Mouse (Mus musculus) kidney, postnatal 0 days (tissue): Measurements from ENCODE around the gene Gmeb2. TPM values are rescaled to one million over a fixed set of nuclear protein-coding genes. Genes with fewer than 3 reads are reported as not detected.

Experiments
- ATAC-seq: fragments of 200-750 bp; cut with Nextera tagmentation; replicated peaks from 2 replicates; pipeline ENCODE4 v1.8.0; 2017; ENCODE audit warnings: low read depth, moderate number of reproducible peaks, moderate TSS enrichment, moderate library complexity; ENCODE audit not compliant: low FRiP score
- DNase-seq: peaks from one replicate; pipeline ENCODE4 v3.0.0-alpha.2; 2016; ENCODE audit warnings: low spot score
- H3K27ac ChIP-seq: fragments of 300-500 bp; sonication (generic); 2 replicates; pipeline ENCODE4 v1.5.1; 2014; ENCODE audit warnings: mild to moderate bottlenecking
- H3K27me3 ChIP-seq: fragments of 300-500 bp; sonication (generic); 2 replicates; pipeline ENCODE4 v1.6.1; 2014; ENCODE audit warnings: low read length, mixed read lengths; ENCODE audit not compliant: insufficient read depth
- H3K36me3 ChIP-seq: fragments of 300-500 bp; sonication (generic); 2 replicates; pipeline ENCODE4 v1.6.1; 2014; ENCODE audit warnings: low read length, mixed read lengths; ENCODE audit not compliant: insufficient read depth
- H3K4me1 ChIP-seq: fragments of 300-500 bp; sonication (generic); replicated peaks from 2 replicates; pipeline ENCODE4 v1.6.1; 2014; ENCODE audit warnings: antibody characterized with exemption, low read length, mixed read lengths; ENCODE audit not compliant: insufficient read depth
- H3K4me2 ChIP-seq: fragments of 300-500 bp; sonication (generic); 2 replicates; pipeline ENCODE4 v1.6.1; 2014; ENCODE audit warnings: mild to moderate bottlenecking, low read length, moderate library complexity, mixed read lengths
- H3K4me3 ChIP-seq: fragments of 300-500 bp; sonication (generic); replicated peaks from 2 replicates; pipeline ENCODE4 v1.5.1; 2014; ENCODE audit warnings: low read depth, low read length
- H3K9ac ChIP-seq: fragments of 300-500 bp; sonication (generic); 2 replicates; pipeline ENCODE4 v1.6.1; 2014; ENCODE audit warnings: low read depth, low read length
- H3K9me3 ChIP-seq: fragments of 300-500 bp; sonication (generic); replicated peaks from 2 replicates; pipeline ENCODE4 v1.6.1; 2016; ENCODE audit warnings: low read length, inconsistent platforms, mixed read lengths
- CTCF ChIP-seq: IDR thresholded peaks from 2 replicates; pipeline ENCODE4 v1.5.1; 2016; ENCODE audit warnings: antibody characterized with exemption, low read depth, mild to moderate bottlenecking, moderate library complexity
- WGBS: fragments of 180-500 bp; shearing (Covaris S2); extraction: QIAGEN DNeasy Blood & Tissue Kit; methylation state at CpG from one replicate; pipeline ENCODE4 v1.1.7; 2014; 5-methylcytosine and 5-hydroxymethylcytosine counted together
- polyA plus RNA-seq: library from polyadenylated mRNA; unstranded; fragments of >200 nt; fragmentation: Nextera tagmentation; extraction: Ambion mirVana; gene quantifications from 2 replicates; pipeline ENCODE4 v1.2.1, GENCODE M21; 2015

The Gmeb2 gene
- polyA plus RNA-seq, 1 experiment from 2014 or later = 8.1 TPM

GRCm38 (mm10) chr2:181242314-181242665 is 45.5 kb downstream of the Gmeb2 start:
- peak overlapping the region; percentile 31; the same call in 1 of the 2 replicates for H3K27ac ChIP-seq
- no peak for TF ChIP-seq CTCF
- peak overlapping the region; percentile 67 for H3K9ac ChIP-seq
- H3K27me3 ChIP-seq = no peaks in the 10 kb centered on the region
- H3K4me2 ChIP-seq = peak overlapping the region; percentile 77
- H3K4me1 ChIP-seq = peaks cover 18% of the 10 kb centered on the region
- H3K36me3 ChIP-seq = 0 out of 2 replicates have a peak, but pooled peaks cover 3% of the 10 kb centered on the region
- ATAC-seq (no peak), DNase-seq (peak; percentile 6)
- peak overlapping the region; percentile 54 for H3K4me3 ChIP-seq
- WGBS = 57% methylated on average over 3 of the region's 3 CpGs
- H3K9me3 ChIP-seq = no peaks in the 10 kb centered on the region

- 5% methylated on average over 16 of the region's 16 CpGs for WGBS
- Histone ChIP-seq H3K4me1 (peaks cover 18% of the 10 kb centered on the region), H3K27me3 (no peaks in the 10 kb centered on the region), H3K36me3 (0 out of 2 replicates have a peak, but pooled peaks cover 4% of the 10 kb centered on the region), H3K9me3 (no peaks in the 10 kb centered on the region), H3K4me3 (peak within 1 kb of the TSS; percentile 54), H3K9ac (peak within 1 kb of the TSS; percentile 67), H3K4me2 (peak within 1 kb of the TSS; percentile 77), H3K27ac (peak within 1 kb of the TSS; percentile 31; the same call in 1 of the 2 replicates)
- ATAC-seq = peak; percentile 64
- no peak for TF ChIP-seq CTCF
- DNase-seq = peak; percentile 51
Observed at GRCm38 (mm10) chr2:181241602-181242313, 46.1 kb downstream of the Gmeb2 start, which contains the start of gene Helz2. Gene Helz2 (minus strand): TSS chr2:181242027.

GRCm38 (mm10) chr2:181240806-181241440 is 46.9 kb downstream of the Gmeb2 start:
- no peaks in the 10 kb centered on the region for H3K27me3 ChIP-seq
- WGBS = 94% methylated on average over 13 of the region's 13 CpGs
- no peaks in the 10 kb centered on the region for H3K9me3 ChIP-seq
- no peak for TF ChIP-seq CTCF
- DNase-seq (no peak), ATAC-seq (no peak)
- H3K27ac ChIP-seq = no peak overlapping the region
- H3K36me3 ChIP-seq = peaks cover 12% of the 10 kb centered on the region; the same call in 1 of the 2 replicates
- H3K4me2 ChIP-seq = peak overlapping the region; percentile 77
- peaks cover 18% of the 10 kb centered on the region for H3K4me1 ChIP-seq
- H3K4me3 ChIP-seq = peak overlapping the region; percentile 54
- H3K9ac ChIP-seq = peak overlapping the region; percentile 67; the same call in 1 of the 2 replicates

GRCm38 (mm10) chr2:181239261-181239660 is 48.6 kb downstream of the Gmeb2 start:
- WGBS = 90% methylated on average over 9 of the region's 9 CpGs
- no peaks in the 10 kb centered on the region for H3K9me3 ChIP-seq
- DNase-seq = no peak
- TF ChIP-seq CTCF = no peak
- H3K4me2 ChIP-seq = peak overlapping the region; percentile 30
- no peak overlapping the region for H3K4me3 ChIP-seq
- H3K36me3 ChIP-seq = peaks cover 13% of the 10 kb centered on the region; the same call in 1 of the 2 replicates
- H3K4me1 ChIP-seq = peaks cover 17% of the 10 kb centered on the region
- no peak for ATAC-seq
- H3K27ac ChIP-seq = no peak overlapping the region
- H3K27me3 ChIP-seq = no peaks in the 10 kb centered on the region
- H3K9ac ChIP-seq = no peak overlapping the region

GRCm38 (mm10) chr2:181238861-181239260 is 49.0 kb downstream of the Gmeb2 start:
- 60% methylated on average over 2 of the region's 2 CpGs for WGBS
- TF ChIP-seq CTCF = no peak
- no peaks in the 10 kb centered on the region for H3K27me3 ChIP-seq
- peaks cover 13% of the 10 kb centered on the region; the same call in 1 of the 2 replicates for H3K36me3 ChIP-seq
- no peak overlapping the region for H3K4me3 ChIP-seq
- no peak overlapping the region for H3K27ac ChIP-seq
- no peaks in the 10 kb centered on the region for H3K9me3 ChIP-seq
- no peak for DNase-seq
- H3K4me1 ChIP-seq = peaks cover 14% of the 10 kb centered on the region
- H3K9ac ChIP-seq = no peak overlapping the region
- peak overlapping the region; percentile 30; the same call in 1 of the 2 replicates for H3K4me2 ChIP-seq
- ATAC-seq = no peak

- TF ChIP-seq CTCF = no peak
- H3K4me1 ChIP-seq = peaks cover 14% of the 10 kb centered on the region
- 59% methylated on average over 10 of the region's 10 CpGs for WGBS
- no peak for ATAC-seq
- peaks cover 13% of the 10 kb centered on the region; the same call in 1 of the 2 replicates for H3K36me3 ChIP-seq
- no peaks in the 10 kb centered on the region for H3K9me3 ChIP-seq
- no peak overlapping the region for H3K4me3 ChIP-seq
- no peak for DNase-seq
- H3K4me2 ChIP-seq = no peak overlapping the region
- H3K9ac ChIP-seq = no peak overlapping the region
- H3K27ac ChIP-seq = no peak overlapping the region
- no peaks in the 10 kb centered on the region for H3K27me3 ChIP-seq
Observed at GRCm38 (mm10) chr2:181238091-181238610, 49.7 kb downstream of the Gmeb2 start.
